Mouse (Mus musculus) midbrain, embryonic 14.5 days (tissue): ENCODE measurements around the gene Olfml2a. TPM values are rescaled to one million over a fixed set of nuclear protein-coding genes. Genes with fewer than 3 reads are reported as not detected.
"Not testable (repeated sequence)": the region's sequence is repeated elsewhere in the genome, so short reads cannot be mapped to it uniquely, and the experiment has no call there.

Experiments used
- ATAC-seq: fragments of 200-750 bp; cut with Nextera tagmentation; 2 replicates; pipeline ENCODE4 v1.8.0; 2017; ENCODE audit warnings: moderate number of reproducible peaks, moderate library complexity; ENCODE audit not compliant: low FRiP score, low TSS enrichment
- DNase-seq: peaks from one replicate; pipeline ENCODE4 v3.0.0-alpha.2; 2015
- H3K27ac ChIP-seq: fragments of 300-500 bp; sonication (generic); replicated peaks from 2 replicates; pipeline ENCODE4 v1.5.1; 2014; ENCODE audit warnings: mild to moderate bottlenecking, low read depth, low read length, moderate library complexity
- H3K27me3 ChIP-seq: fragments of 300-500 bp; sonication (generic); 2 replicates; pipeline ENCODE4 v1.6.1; 2014; ENCODE audit warnings: low read length, control low read depth, mixed read lengths; ENCODE audit not compliant: control insufficient read depth, insufficient read depth
- H3K36me3 ChIP-seq: fragments of 300-500 bp; sonication (generic); 2 replicates; pipeline ENCODE4 v1.6.1; 2014; ENCODE audit warnings: low read length, control low read depth; ENCODE audit not compliant: control insufficient read depth, insufficient read depth
- H3K4me1 ChIP-seq: fragments of 300-500 bp; sonication (generic); 2 replicates; pipeline ENCODE4 v1.6.1; 2014; ENCODE audit warnings: mild to moderate bottlenecking, antibody characterized with exemption, low read length, control low read depth; ENCODE audit not compliant: control insufficient read depth, insufficient read depth
- H3K4me2 ChIP-seq: fragments of 300-500 bp; sonication (generic); 2 replicates; pipeline ENCODE4 v1.6.1; 2014; ENCODE audit warnings: mild to moderate bottlenecking, low read length, moderate library complexity
- H3K4me3 ChIP-seq: fragments of 300-500 bp; sonication (generic); replicated peaks from 2 replicates; pipeline ENCODE4 v1.5.1; 2014; ENCODE audit warnings: low read depth, low read length
- H3K9ac ChIP-seq: fragments of 300-500 bp; sonication (generic); replicated peaks from 2 replicates; pipeline ENCODE4 v1.6.1; 2014; ENCODE audit warnings: mild to moderate bottlenecking, low read length, moderate library complexity
- H3K9me3 ChIP-seq: fragments of 300-500 bp; sonication (generic); 2 replicates; pipeline ENCODE4 v1.6.1; 2016; ENCODE audit warnings: low read length, control low read depth, mixed read lengths; ENCODE audit not compliant: control insufficient read depth
- WGBS: fragments of 180-500 bp; shearing (Covaris S2); extraction: QIAGEN DNeasy Blood & Tissue Kit; methylation state at CpG from one replicate; pipeline ENCODE4 v1.1.7; 2014; 5-methylcytosine and 5-hydroxymethylcytosine counted together
- polyA plus RNA-seq: library from polyadenylated mRNA; unstranded; fragments of >200 nt; fragmentation: Nextera tagmentation; extraction: Ambion mirVana; gene quantifications from 2 replicates; pipeline ENCODE4 v1.2.1, GENCODE M21; 2014

The Olfml2a gene
- polyA plus RNA-seq, 1 experiment from 2014 or later: 2.2 TPM

- Histone ChIP-seq H3K36me3 (peaks cover 19% of the 10 kb centered on the region), H3K4me2 (peak overlapping the region; percentile 96), H3K4me3 (peak overlapping the region; percentile 68), H3K27ac (peak overlapping the region; percentile 90), H3K4me1 (peaks cover 36% of the 10 kb centered on the region), H3K9me3 (no peaks in the 10 kb centered on the region), H3K27me3 (no peaks in the 10 kb centered on the region), H3K9ac (peak overlapping the region; percentile 88)
- under 1% methylated on average over 25 of the region's 25 CpGs for WGBS
- ATAC-seq (peak; percentile 48), DNase-seq (peak; percentile 52)
These were observed 76.6 kb downstream of the Olfml2a start for GRCm38 (mm10) chr2:39008350-39008851.

- Histone ChIP-seq H3K9ac (peak overlapping the region; percentile 88), H3K4me3 (peak overlapping the region; percentile 68), H3K9me3 (no peaks in the 10 kb centered on the region), H3K4me1 (peaks cover 30% of the 10 kb centered on the region), H3K36me3 (peaks cover 21% of the 10 kb centered on the region), H3K27me3 (no peaks in the 10 kb centered on the region), H3K4me2 (peak overlapping the region; percentile 96), H3K27ac (no peak overlapping the region)
- DNase-seq: no peak
- 40% methylated on average over 3 of the region's 3 CpGs for WGBS
- no peak for ATAC-seq
These were observed 77.2 kb downstream of the Olfml2a start for GRCm38 (mm10) chr2:39008954-39009365.

- ATAC-seq: not testable (repeated sequence)
These were observed 78.4 kb downstream of the Olfml2a start for GRCm38 (mm10) chr2:39010144-39010543.

GRCm38 (mm10) chr2:39011264-39011663, 79.5 kb downstream of the Olfml2a start:
- H3K4me2 ChIP-seq: no peak overlapping the region
- H3K4me1 ChIP-seq: peaks cover 19% of the 10 kb centered on the region
- no peak for ATAC-seq
- H3K4me3 ChIP-seq: no peak overlapping the region
- no peak overlapping the region for H3K27ac ChIP-seq
- no peaks in the 10 kb centered on the region for H3K9me3 ChIP-seq
- no peak for DNase-seq
- peaks cover 44% of the 10 kb centered on the region for H3K36me3 ChIP-seq
- no peak overlapping the region for H3K9ac ChIP-seq
- H3K27me3 ChIP-seq: no peaks in the 10 kb centered on the region

More at GRCm38 (mm10) chr2:39010144-39010543, 78.4 kb downstream of the Olfml2a start:
- Histone ChIP-seq H3K36me3 (peaks cover 33% of the 10 kb centered on the region), H3K4me1 (peaks cover 27% of the 10 kb centered on the region)
- not testable (repeated sequence) for H3K27me3 ChIP-seq, H3K4me2 ChIP-seq, H3K27ac ChIP-seq, H3K4me3 ChIP-seq, DNase-seq, H3K9ac ChIP-seq, H3K9me3 ChIP-seq
- 96% methylated on average over 4 of the region's 5 CpGs for WGBS

- ATAC-seq (no peak), DNase-seq (no peak)
- WGBS: 88% methylated on average over 3 of the region's 3 CpGs
- no peak overlapping the region for H3K9ac ChIP-seq
- H3K36me3 ChIP-seq: peaks cover 51% of the 10 kb centered on the region
- no peak overlapping the region for H3K4me3 ChIP-seq
- H3K9me3 ChIP-seq: no peaks in the 10 kb centered on the region
- H3K4me1 ChIP-seq: peaks cover 18% of the 10 kb centered on the region
- no peaks in the 10 kb centered on the region for H3K27me3 ChIP-seq
- H3K4me2 ChIP-seq: no peak overlapping the region
- no peak overlapping the region for H3K27ac ChIP-seq
These were observed 80.2 kb downstream of the Olfml2a start for GRCm38 (mm10) chr2:39011971-39012370.

- H3K27ac ChIP-seq: no peak overlapping the region
- peaks cover 60% of the 10 kb centered on the region for H3K36me3 ChIP-seq
- ATAC-seq (no peak), DNase-seq (no peak)
- H3K4me1 ChIP-seq: peaks cover 14% of the 10 kb centered on the region
- H3K4me3 ChIP-seq: no peak overlapping the region
- no peak overlapping the region for H3K9ac ChIP-seq
- no peak overlapping the region for H3K4me2 ChIP-seq
- H3K27me3 ChIP-seq: no peaks in the 10 kb centered on the region
- WGBS: 84% methylated on average over 7 of the region's 7 CpGs
- H3K9me3 ChIP-seq: no peaks in the 10 kb centered on the region
These were observed 81.0 kb downstream of the Olfml2a start for GRCm38 (mm10) chr2:39012768-39013279.

Other genes with a start within 250 kb of the Olfml2a start
- 0.07 TPM in 1 of 2 replicates, not detected in the other for gene Nr5a1, start 217.4 kb upstream of the Olfml2a start, polyA plus RNA-seq
- gene Nr6a1, start 4.3 kb upstream of the Olfml2a start, polyA plus RNA-seq: 1.7 and 2.6 TPM in 2 replicates
- 1.4 and 1.5 TPM in 2 replicates for gene Wdr38, start 65.5 kb downstream of the Olfml2a start, polyA plus RNA-seq
- gene Arpc5l, start 73.4 kb downstream of the Olfml2a start, polyA plus RNA-seq: 141 and 144 TPM in 2 replicates
- 635 and 731 TPM in 2 replicates for gene Rpl35, start 73.6 kb downstream of the Olfml2a start, polyA plus RNA-seq
- gene Golga1, start 133.6 kb downstream of the Olfml2a start, polyA plus RNA-seq: 37.2 and 42.6 TPM in 2 replicates